Mouse (Mus musculus): ENCODE measurements at regions not wholly inside any gene's neighbourhood (a gene's known extent, or its start where the extent isn't known, plus 50 kb on each side); places are given as distances from the start of the nearest gene placed in this dataset.

- TF ChIP-seq CTCF (IDR thresholded peaks at IDR 0.05; ENCODE audit: control insufficient read depth, insufficient read depth, insufficient read length) = no peak
- TF ChIP-seq MAX (IDR thresholded peaks at IDR 0.05) = no peak
- no peak for TF ChIP-seq USF1 (IDR thresholded peaks at IDR 0.05; ENCODE audit: low read depth)
Observed at GRCm38 (mm10) chr8:26268751-26269415, 149.5 kb downstream of the Gm45692 start.

Measured in C2C12 (cell line).